Mouse (Mus musculus): ENCODE data around the gene Ydjc. TPM values are rescaled to one million over a fixed set of nuclear protein-coding genes. Genes with fewer than 3 reads are reported as not detected.
"Not testable (repeated sequence)": the region's sequence is repeated elsewhere in the genome, so short reads cannot be mapped to it uniquely, and the experiment has no call there.

Gene Ydjc
- total RNA-seq, 2 experiments from 2014 or later, result 9.3 to 12.9 TPM

- DNase-seq (ENCODE audit: low spot score in 2 of 2), result no peak
Measured at GRCm38 (mm10) chr16:17150520-17151258, 6.3 kb downstream of the Ydjc start.

DNA sequence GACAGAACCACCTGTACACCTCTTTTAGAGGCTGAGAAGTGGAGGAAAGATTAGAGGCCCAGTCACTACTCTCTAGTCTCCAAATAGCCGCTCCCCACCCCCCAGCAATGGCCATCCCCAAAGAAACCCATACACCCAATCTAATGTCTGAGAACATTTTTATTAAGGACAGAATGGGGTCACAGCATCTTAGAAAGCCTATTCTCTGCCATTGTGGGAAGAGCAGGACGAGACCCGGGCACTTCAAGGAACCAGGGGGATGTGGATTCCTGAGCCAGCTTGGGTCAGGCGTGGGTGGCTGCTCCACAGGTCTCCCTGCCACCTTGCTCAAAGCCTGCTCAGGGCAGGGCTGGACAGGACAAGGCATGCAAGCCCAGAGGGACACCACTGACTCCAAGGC lies 7.5 kb downstream of the Ydjc start:
- no peak for DNase-seq (ENCODE audit: low spot score in 2 of 2)

- no peak for DNase-seq (ENCODE audit: low spot score in 2 of 2)
Measured at GRCm38 (mm10) chr16:17154346-17154745, 9.9 kb downstream of the Ydjc start.

- DNase-seq (ENCODE audit: low spot score in 2 of 2), result not testable (repeated sequence)
Measured at GRCm38 (mm10) chr16:17165478-17165877, 21.1 kb downstream of the Ydjc start.

DNA sequence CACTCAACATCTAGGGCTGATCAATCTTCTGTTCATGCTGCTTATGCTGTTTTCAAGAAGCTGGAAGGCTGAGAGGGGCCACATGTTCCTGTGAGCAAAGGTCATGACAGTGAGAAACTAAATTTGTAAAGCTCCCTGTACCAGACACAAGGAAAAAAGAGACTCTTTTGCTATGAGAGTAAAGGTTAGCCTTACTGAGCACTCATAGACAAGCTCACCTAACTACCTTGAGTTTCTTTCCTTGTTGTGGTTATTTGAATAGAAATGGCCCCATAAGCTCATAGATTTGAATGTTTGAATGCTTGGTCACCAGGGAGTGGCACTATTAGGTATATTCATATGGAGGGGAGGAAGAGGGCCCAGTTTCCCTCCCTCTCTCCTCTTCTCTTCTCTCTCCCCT lies 22.8 kb downstream of the Ydjc start:
- no peak for DNase-seq (ENCODE audit: low spot score in 2 of 2)

GRCm38 (mm10) chr16:17168049-17168448 lies 23.6 kb downstream of the Ydjc start:
- no peak for DNase-seq (ENCODE audit: low spot score in 2 of 2)

- no peak for DNase-seq (ENCODE audit: low spot score in 2 of 2)
Measured at GRCm38 (mm10) chr16:17175765-17176164, 31.3 kb downstream of the Ydjc start.

- DNase-seq (ENCODE audit: low spot score in 2 of 2), result no peak
Measured at GRCm38 (mm10) chr16:17177623-17178170, 33.3 kb downstream of the Ydjc start.

DNA sequence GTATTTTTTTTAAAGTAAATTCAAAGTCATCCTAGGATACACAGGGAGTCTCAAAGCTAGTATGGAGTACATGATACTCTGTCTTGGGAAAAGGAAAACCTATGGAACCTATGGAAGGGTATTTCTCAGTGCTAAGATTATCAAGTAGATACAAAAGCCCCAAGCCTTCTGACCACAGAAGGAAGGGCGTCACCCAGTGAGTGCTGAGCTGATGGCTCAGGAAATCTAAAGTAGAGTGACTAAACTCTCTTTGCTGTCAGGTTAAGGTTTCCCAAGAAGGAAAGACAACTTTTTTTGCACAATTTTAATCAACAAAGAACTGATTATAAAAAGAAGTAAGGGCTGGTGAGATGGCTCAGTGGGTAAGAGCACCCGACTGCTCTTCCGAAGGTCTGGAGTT lies 35.3 kb downstream of the Ydjc start:
- no peak for DNase-seq (ENCODE audit: low spot score in 2 of 2)

- no peak for DNase-seq (ENCODE audit: low spot score in 2 of 2)
Measured at GRCm38 (mm10) chr16:17181382-17181781, 37.0 kb downstream of the Ydjc start.

DNA sequence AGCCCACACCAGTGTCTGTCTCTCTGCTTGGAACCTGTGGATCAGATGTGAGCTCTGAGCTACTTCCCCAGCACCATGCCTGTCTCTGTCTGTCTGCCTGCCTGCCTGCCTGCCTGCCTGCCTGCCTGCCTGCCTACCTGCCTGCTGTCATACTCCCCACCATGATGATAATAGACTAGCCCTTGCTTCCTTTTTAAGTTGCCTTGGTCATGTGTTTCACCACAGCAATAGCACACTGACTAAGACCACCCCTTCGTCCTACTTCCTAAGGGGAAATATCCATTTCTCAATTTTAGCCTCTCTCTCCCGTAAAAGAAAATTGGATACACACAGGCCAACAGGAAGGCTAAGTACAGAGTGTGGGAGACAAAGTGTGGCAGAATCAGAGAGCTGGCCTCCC lies 37.7 kb downstream of the Ydjc start:
- DNase-seq (ENCODE audit: low spot score in 2 of 2), result no peak

- DNase-seq (ENCODE audit: low spot score in 2 of 2), result no peak
Measured at GRCm38 (mm10) chr16:17183003-17183402, 38.6 kb downstream of the Ydjc start.

DNA sequence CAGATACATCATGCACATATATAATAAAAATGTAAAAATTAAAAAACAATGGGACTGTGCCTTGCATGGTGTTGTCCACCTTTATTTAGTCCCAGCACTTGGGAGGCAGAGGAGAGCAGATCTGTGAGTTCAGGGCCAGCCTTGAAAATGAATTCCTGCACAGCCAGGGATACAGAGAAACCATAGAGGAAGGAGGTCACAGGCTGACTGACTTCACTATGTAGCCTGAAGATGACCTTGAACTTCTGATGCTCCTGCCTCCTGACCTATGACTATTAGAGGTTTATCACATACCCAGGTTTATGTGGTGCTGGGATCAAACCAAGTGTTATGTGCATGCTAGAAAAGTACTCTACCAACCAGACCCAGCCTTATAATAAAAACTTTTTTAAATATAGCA lies 41.1 kb downstream of the Ydjc start:
- no peak for DNase-seq (ENCODE audit: low spot score in 2 of 2)

DNA sequence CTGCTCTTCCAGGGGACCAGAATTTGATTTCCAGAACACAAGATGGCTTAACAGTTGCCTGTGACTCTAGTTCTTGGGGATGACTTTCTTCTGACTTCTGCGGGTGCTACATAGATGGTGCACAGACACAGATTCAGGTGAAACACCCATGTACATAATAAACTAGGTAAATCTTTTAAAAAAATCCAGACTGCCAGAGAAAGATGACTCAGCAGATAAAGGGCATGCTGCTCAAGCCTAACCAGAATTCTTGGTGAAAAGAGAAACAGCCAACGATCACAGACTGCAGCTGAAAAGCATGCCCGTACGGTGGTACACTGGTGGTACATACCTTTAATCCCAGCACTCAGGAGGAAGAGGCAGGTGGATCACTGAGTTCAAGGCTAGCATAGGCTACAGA lies 49.4 kb downstream of the Ydjc start:
- DNase-seq (ENCODE audit: low spot score in 2 of 2), result no peak

GRCm38 (mm10) chr16:17200121-17200952 lies 55.9 kb downstream of the Ydjc start:
- DNase-seq (ENCODE audit: low spot score in 2 of 2), result no peak

GRCm38 (mm10) chr16:17200953-17201707 lies 56.7 kb downstream of the Ydjc start:
- peak; percentile 49 to 65 for DNase-seq (ENCODE audit: low spot score in 2 of 2)

GRCm38 (mm10) chr16:17201977-17202376 lies 57.6 kb downstream of the Ydjc start:
- DNase-seq (ENCODE audit: low spot score in 2 of 2), result no peak

GRCm38 (mm10) chr16:17202549-17202948 lies 58.1 kb downstream of the Ydjc start, which contains the start of gene Ube2l3:
TSS of gene Ube2l3 (minus strand) at chr16:17202649.
- no peak for DNase-seq (ENCODE audit: low spot score in 2 of 2)

DNA sequence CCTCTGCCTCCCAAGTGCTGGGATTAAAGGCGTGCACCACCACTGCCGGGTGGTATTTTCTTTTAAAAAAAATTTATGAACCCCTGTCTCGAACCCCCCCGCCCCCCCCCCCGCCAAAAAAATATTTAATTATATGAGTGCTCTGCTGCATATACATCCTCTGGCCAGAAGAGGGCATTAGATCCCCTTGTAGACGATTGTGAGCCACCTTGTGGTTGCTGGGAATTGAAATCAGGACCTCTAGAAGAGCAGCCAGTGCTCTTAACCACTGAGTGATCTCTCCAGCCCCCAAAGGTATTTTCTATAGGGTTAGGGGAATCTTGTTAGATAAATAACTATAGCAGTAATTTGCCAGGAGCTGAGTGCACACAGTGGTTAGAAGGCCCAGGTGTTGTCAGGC lies 60.6 kb downstream of the Ydjc start:
- DNase-seq (ENCODE audit: low spot score in 2 of 2), result no peak

DNA sequence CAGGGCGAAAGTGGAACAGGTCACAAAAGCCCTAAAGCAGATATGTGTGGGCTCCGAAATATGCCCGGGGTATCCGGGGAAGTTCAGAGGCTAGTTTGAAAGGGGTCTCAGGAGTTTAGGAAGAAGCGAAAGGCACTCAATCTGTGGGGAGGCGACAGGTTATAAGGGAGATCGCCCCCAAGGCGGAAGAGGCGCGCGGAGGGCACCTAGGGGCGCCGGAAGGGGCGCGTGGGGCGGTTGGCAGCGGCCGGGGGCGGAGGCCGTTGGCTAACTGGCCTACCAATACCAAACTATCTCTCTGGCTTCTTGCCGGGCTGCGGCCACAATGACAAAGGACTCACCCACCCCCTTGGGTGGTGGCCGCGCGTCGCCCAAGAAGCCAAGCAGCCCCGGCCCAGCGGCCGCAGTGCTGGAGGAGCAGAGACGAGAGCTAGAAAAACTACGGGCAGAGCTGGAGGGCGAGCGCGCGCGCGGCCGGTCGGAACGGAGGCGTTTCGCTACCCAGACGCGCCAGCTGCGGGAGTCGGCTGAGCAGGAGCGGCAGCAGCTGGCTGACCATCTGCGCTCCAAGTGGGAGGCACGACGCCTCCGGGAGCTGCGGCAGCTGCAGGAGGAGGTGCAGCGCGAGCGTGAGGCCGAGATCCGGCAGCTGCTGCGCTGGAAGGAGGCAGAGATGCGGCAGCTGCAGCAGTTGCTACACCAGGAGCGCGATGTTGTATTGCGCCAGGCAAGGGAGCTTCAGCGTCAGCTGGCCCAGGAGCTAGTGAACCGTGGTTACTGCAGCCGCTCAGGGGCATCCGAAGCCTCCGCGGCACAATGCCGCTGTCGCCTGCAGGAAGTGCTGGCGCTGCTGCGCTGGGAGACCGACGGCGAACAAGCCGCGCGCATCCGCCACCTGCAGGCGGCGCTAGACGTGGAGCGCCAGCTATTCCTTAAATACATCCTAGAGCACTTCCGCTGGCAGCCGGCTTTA lies 64.3 kb downstream of the Ydjc start, which contains the start of gene Rimbp3:
Gene Rimbp3 (plus strand): TSS at position 215 of the 973 bp plus-strand sequence.
- DNase-seq (ENCODE audit: low spot score in 2 of 2), result peak; percentile 66 to 67

Measured in adrenal gland, postnatal 4 days (tissue).